Mouse (Mus musculus): Measurements from ENCODE around the gene Prr9. TPM values are rescaled to one million over a fixed set of nuclear protein-coding genes. Genes with fewer than 3 reads are reported as not detected.

The Prr9 gene
- polyA plus RNA-seq (2012; rRNA removed), result not detected in 2 replicates

DNA sequence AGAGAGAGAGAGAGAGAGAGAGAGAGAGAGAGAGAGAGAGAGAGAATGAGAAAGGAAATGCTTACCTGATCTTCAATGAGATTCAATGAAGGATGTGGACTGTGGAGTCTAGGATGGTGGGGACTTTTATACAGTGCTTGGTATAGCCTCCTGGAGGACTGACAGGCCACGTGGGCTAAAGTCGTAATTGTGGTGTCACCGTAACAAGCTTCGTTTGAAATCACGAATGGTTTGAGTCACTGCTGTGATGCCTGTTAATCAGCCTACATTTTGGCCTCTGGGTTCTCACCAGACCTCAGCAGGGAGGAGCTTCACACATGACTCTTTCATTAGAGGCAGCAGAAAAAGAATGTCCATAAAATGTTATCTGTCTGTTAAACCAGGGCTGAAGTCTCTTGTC is at the start of gene Prr9:
Gene Prr9, minus strand, starts transcription at position 101 of the 400 bp plus-strand sequence.
- TF ChIP-seq CTCF (IDR thresholded peaks at IDR 0.05; ENCODE audit: extremely low read depth, insufficient read depth, insufficient read length, insufficient replicate concordance) (no peak), POLR2A (IDR thresholded peaks at IDR 0.05; ENCODE audit: low read depth, low read length) (no peak)
- H3K4me1 ChIP-seq (ENCODE audit: control insufficient read depth, insufficient read depth, insufficient read length), result no peaks in the 10 kb centered on the region
- no peaks in the 10 kb centered on the region for H3K36me3 ChIP-seq (ENCODE audit: control insufficient read depth, insufficient read depth, low read length)
- no peak for DNase-seq (ENCODE audit: low read depth in 1 of 2, low spot score in 2 of 2)
- no peaks in the 10 kb centered on the region for H3K27me3 ChIP-seq (ENCODE audit: control insufficient read depth, insufficient read depth, low read length)
- no peak within 1 kb of the TSS for H3K27ac ChIP-seq (ENCODE audit: insufficient read depth, low read length)
- H3K4me3 ChIP-seq (ENCODE audit: extremely low read depth, insufficient read depth, insufficient read length), result no peak within 1 kb of the TSS
- 79% methylated on average over 5 of the region's 5 CpGs for WGBS

- Histone ChIP-seq H3K4me3 (ENCODE audit: extremely low read depth, insufficient read depth, insufficient read length) (no peak overlapping the region), H3K4me1 (ENCODE audit: control insufficient read depth, insufficient read depth, insufficient read length) (no peaks in the 10 kb centered on the region), H3K36me3 (ENCODE audit: control insufficient read depth, insufficient read depth, low read length) (no peaks in the 10 kb centered on the region), H3K27ac (ENCODE audit: insufficient read depth, low read length) (no peak overlapping the region), H3K27me3 (ENCODE audit: control insufficient read depth, insufficient read depth, low read length) (no peaks in the 10 kb centered on the region)
- WGBS, result 83% methylated on average over 3 of the region's 3 CpGs
- no peak for DNase-seq (ENCODE audit: low read depth in 1 of 2, low spot score in 2 of 2)
- no peak for TF ChIP-seq POLR2A (IDR thresholded peaks at IDR 0.05; ENCODE audit: low read depth, low read length)
- TF ChIP-seq CTCF (IDR thresholded peaks at IDR 0.05; ENCODE audit: extremely low read depth, insufficient read depth, insufficient read length, insufficient replicate concordance), result no peak
Measured at GRCm38 (mm10) chr3:92169847-92170246, 46.1 kb upstream of the Prr9 start.

DNA sequence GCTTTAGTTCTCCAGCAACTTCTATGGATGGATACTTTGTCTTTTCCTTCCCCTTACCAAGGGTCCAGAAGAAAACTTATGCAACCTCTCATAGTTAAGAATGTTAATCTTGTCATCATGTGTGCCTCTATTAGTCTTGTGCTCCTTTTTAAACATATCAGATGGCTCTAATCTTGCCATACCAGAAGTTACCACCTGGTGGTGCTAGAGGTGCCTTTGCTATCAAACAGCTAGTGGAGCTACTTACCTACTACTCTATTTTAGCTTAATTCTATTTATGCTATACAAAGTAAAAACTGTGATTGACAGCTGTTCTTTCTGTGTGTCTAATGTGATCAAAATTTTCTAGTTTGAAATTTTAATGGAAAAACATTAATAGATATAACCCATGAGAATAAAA is 29.6 kb upstream of the Prr9 start:
- Histone ChIP-seq H3K27me3 (ENCODE audit: control insufficient read depth, insufficient read depth, low read length) (no peaks in the 10 kb centered on the region), H3K36me3 (ENCODE audit: control insufficient read depth, insufficient read depth, low read length) (no peaks in the 10 kb centered on the region), H3K27ac (ENCODE audit: insufficient read depth, low read length) (no peak overlapping the region), H3K4me1 (ENCODE audit: control insufficient read depth, insufficient read depth, insufficient read length) (no peaks in the 10 kb centered on the region), H3K4me3 (ENCODE audit: extremely low read depth, insufficient read depth, insufficient read length) (no peak overlapping the region)
- DNase-seq (ENCODE audit: low read depth in 1 of 2, low spot score in 2 of 2), result no peak
- TF ChIP-seq POLR2A (IDR thresholded peaks at IDR 0.05; ENCODE audit: low read depth, low read length), result no peak

- Histone ChIP-seq H3K4me1 (ENCODE audit: control insufficient read depth, insufficient read depth, insufficient read length) (no peaks in the 10 kb centered on the region), H3K27me3 (ENCODE audit: control insufficient read depth, insufficient read depth, low read length) (no peaks in the 10 kb centered on the region), H3K4me3 (ENCODE audit: extremely low read depth, insufficient read depth, insufficient read length) (no peak overlapping the region), H3K27ac (ENCODE audit: insufficient read depth, low read length) (no peak overlapping the region), H3K36me3 (ENCODE audit: control insufficient read depth, insufficient read depth, low read length) (no peaks in the 10 kb centered on the region)
- no peak for DNase-seq (ENCODE audit: low read depth in 1 of 2, low spot score in 2 of 2)
- WGBS, result 22% methylated on average over 8 of the region's 8 CpGs
- TF ChIP-seq POLR2A (IDR thresholded peaks at IDR 0.05; ENCODE audit: low read depth, low read length) (no peak), CTCF (IDR thresholded peaks at IDR 0.05; ENCODE audit: extremely low read depth, insufficient read depth, insufficient read length, insufficient replicate concordance) (no peak)
Measured at GRCm38 (mm10) chr3:92150631-92151277, 27.0 kb upstream of the Prr9 start.

DNA sequence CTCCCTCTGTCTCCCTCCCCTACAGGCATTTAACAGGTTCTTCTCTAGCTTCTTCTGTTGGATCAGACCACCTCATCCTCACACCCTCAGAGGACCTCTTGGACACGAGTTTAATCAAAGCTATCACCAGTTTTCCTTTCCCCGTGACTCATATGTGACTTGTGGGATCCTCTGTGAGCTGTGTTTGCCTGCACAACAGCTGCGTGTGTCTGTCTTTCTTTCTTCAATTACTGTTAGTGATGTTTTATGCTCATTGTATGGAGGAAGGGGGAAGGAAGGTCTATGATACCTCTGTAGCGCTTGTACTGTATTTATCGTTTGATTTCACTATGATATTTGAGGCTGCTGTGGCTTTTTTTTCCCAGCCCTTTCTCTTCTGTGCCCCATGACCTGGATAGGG is 24.2 kb upstream of the Prr9 start:
- Histone ChIP-seq H3K4me1 (ENCODE audit: control insufficient read depth, insufficient read depth, insufficient read length) (no peaks in the 10 kb centered on the region), H3K36me3 (ENCODE audit: control insufficient read depth, insufficient read depth, low read length) (no peaks in the 10 kb centered on the region), H3K27me3 (ENCODE audit: control insufficient read depth, insufficient read depth, low read length) (no peaks in the 10 kb centered on the region), H3K27ac (ENCODE audit: insufficient read depth, low read length) (no peak overlapping the region), H3K4me3 (ENCODE audit: extremely low read depth, insufficient read depth, insufficient read length) (no peak overlapping the region)
- TF ChIP-seq CTCF (IDR thresholded peaks at IDR 0.05; ENCODE audit: extremely low read depth, insufficient read depth, insufficient read length, insufficient replicate concordance) (no peak), POLR2A (IDR thresholded peaks at IDR 0.05; ENCODE audit: low read depth, low read length) (no peak)
- 66% methylated on average over 5 of the region's 5 CpGs for WGBS
- DNase-seq (ENCODE audit: low read depth in 1 of 2, low spot score in 2 of 2), result no peak

DNA sequence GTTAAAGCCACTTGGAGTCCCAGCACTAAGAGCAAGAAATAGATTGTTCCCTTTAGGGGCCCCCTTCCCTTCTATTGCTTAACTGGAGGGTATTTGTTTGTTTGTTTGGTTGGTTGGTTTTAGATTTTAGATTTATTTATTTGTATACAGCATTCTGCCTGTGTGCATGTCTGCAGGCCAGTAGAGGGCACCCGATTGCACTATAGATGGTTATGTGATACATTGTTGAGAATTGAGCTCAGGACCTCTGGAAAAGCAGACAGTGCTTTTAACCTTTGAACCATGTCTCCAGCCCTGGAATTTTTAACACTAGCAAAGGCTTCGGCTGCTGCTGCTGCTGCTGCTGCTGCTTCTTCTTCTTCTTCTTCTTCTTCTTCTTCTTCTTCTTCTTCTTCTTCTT is 23.7 kb upstream of the Prr9 start:
- no peak for DNase-seq (ENCODE audit: low read depth in 1 of 2, low spot score in 2 of 2)
- TF ChIP-seq POLR2A (IDR thresholded peaks at IDR 0.05; ENCODE audit: low read depth, low read length) (no peak), CTCF (IDR thresholded peaks at IDR 0.05; ENCODE audit: extremely low read depth, insufficient read depth, insufficient read length, insufficient replicate concordance) (no peak)
- H3K27me3 ChIP-seq (ENCODE audit: control insufficient read depth, insufficient read depth, low read length), result no peaks in the 10 kb centered on the region

DNA sequence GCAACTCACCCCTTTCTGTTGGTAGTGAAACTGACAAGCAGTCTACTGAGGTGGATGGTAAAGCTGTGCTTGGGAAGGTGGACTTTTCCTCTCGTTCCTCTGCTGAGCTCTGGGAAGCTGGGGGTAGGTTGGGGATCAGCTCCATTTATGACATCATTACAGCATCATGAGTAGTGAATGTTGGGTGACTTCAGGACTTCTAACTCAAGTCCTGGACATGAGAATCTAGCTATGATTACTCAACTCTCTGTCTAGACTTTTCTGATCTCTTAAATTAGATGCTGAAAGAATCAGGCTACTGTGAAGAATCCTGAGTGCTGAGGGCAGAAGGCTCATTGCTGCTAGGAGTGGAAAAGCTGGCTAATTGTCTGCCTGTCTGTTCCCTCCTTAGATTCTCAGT is 18.9 kb upstream of the Prr9 start, which contains the start of gene Lelp1:
Gene Lelp1, minus strand, starts transcription at position 101 of the 400 bp plus-strand sequence.
- H3K27ac ChIP-seq (ENCODE audit: insufficient read depth, low read length), result no peak within 1 kb of the TSS
- no peak for DNase-seq (ENCODE audit: low read depth in 1 of 2, low spot score in 2 of 2)
- H3K36me3 ChIP-seq (ENCODE audit: control insufficient read depth, insufficient read depth, low read length), result no peaks in the 10 kb centered on the region
- no peaks in the 10 kb centered on the region for H3K4me1 ChIP-seq (ENCODE audit: control insufficient read depth, insufficient read depth, insufficient read length)
- no peak within 1 kb of the TSS for H3K4me3 ChIP-seq (ENCODE audit: extremely low read depth, insufficient read depth, insufficient read length)
- TF ChIP-seq CTCF (IDR thresholded peaks at IDR 0.05; ENCODE audit: extremely low read depth, insufficient read depth, insufficient read length, insufficient replicate concordance) (no peak), POLR2A (IDR thresholded peaks at IDR 0.05; ENCODE audit: low read depth, low read length) (no peak)
- H3K27me3 ChIP-seq (ENCODE audit: control insufficient read depth, insufficient read depth, low read length), result no peaks in the 10 kb centered on the region
- 53% methylated on average over 1 of the region's 1 CpGs for WGBS

More for the DNA sequence above, 23.7 kb upstream of the Prr9 start:
- WGBS, result 58% methylated on average over 2 of the region's 2 CpGs
- no peaks in the 10 kb centered on the region for H3K4me1 ChIP-seq (ENCODE audit: control insufficient read depth, insufficient read depth, insufficient read length)
- no peaks in the 10 kb centered on the region for H3K36me3 ChIP-seq (ENCODE audit: control insufficient read depth, insufficient read depth, low read length)
- H3K27ac ChIP-seq (ENCODE audit: insufficient read depth, low read length), result no peak overlapping the region
- no peak overlapping the region for H3K4me3 ChIP-seq (ENCODE audit: extremely low read depth, insufficient read depth, insufficient read length)

Data from spleen, adult 2 months (tissue).